Mouse (Mus musculus) myocyte (in vitro differentiated cells): Measurements from ENCODE around the gene Arhgap17.

Experiments used
- E2F4 ChIP-seq: IDR thresholded peaks from one replicate; pipeline ENCODE4 v1.6.1; 2011; ENCODE audit warnings: mild to moderate bottlenecking, control low read depth, moderate library complexity; ENCODE audit not compliant: insufficient read depth
- MAX ChIP-seq: IDR thresholded peaks from one replicate; pipeline ENCODE4 v1.6.1; 2011; ENCODE audit warnings: low read depth, mild to moderate bottlenecking, control low read depth
- MYOG ChIP-seq, 3 experiments: IDR thresholded peaks; one replicate each; pipeline ENCODE4 v1.6.1; 2011; ENCODE audit warnings: control low read depth in 2 of 3, low read depth in 2 of 3, mild to moderate bottlenecking in 2 of 3; ENCODE audit not compliant: insufficient read length in 2 of 3, control insufficient read depth in 1 of 3, insufficient read depth in 1 of 3
- POLR2A ChIP-seq: IDR thresholded peaks from one replicate; pipeline ENCODE4 v1.6.1; 2011; ENCODE audit warnings: low read depth, mild to moderate bottlenecking, control low read depth, moderate library complexity; ENCODE audit not compliant: insufficient read length
- POLR2AphosphoS2 ChIP-seq: IDR thresholded peaks from one replicate; pipeline ENCODE4 v1.6.1; 2011; ENCODE audit warnings: low read depth, control low read depth; ENCODE audit not compliant: insufficient read length
- SRF ChIP-seq: IDR thresholded peaks from one replicate; pipeline ENCODE4 v1.6.1; 2011; ENCODE audit warnings: low read depth; ENCODE audit not compliant: control insufficient read depth, insufficient read length
- TCF12 ChIP-seq: IDR thresholded peaks from one replicate; pipeline ENCODE4 v1.6.1; 2011; ENCODE audit warnings: mild to moderate bottlenecking, control low read depth; ENCODE audit not compliant: poor library complexity, insufficient read depth, severe bottlenecking
- USF1 ChIP-seq: IDR thresholded peaks from one replicate; pipeline ENCODE4 v1.6.1; 2011; ENCODE audit warnings: low read depth, mild to moderate bottlenecking, control low read depth, moderate library complexity

DNA sequence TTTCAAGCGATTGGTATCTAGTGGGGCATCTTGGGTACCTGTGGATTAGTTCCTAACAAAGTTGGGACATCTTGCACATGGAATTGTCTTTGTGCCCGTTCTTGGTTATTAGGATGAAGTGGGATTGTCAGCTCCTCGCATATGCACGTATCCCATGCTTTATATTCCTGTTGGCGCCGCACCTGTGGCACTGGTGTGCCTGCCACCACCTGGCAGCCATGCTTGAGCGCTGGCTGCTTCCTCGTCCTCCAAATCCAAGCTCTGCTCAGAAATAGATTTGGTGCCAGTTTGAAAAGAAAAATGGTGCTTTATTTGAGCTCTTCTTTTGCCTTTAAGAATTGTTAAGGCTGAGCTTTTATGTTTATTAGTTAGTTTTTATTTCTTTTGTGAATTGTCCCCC lies 28.2 kb upstream of the Arhgap17 start:
- TF ChIP-seq POLR2AphosphoS2 = no peak
- no peak for TF ChIP-seq USF1
- TF ChIP-seq POLR2A = no peak
- no peak for TF ChIP-seq MYOG (IDR thresholded peaks at IDR 0.05; ENCODE audit: control insufficient read depth in 1 of 3, insufficient read depth in 1 of 3, insufficient read length in 2 of 3, low read depth in 2 of 3)
- TF ChIP-seq MAX = no peak
- TF ChIP-seq TCF12 = no peak
- no peak for TF ChIP-seq E2F4
- TF ChIP-seq SRF = no peak
